Mouse (Mus musculus): Measurements from ENCODE around the gene Cyp4a10. TPM values are rescaled to one million over a fixed set of nuclear protein-coding genes. Genes with fewer than 3 reads are reported as not detected.

Cyp4a10 gene
- polyA plus RNA-seq, 1 experiment: not detected

DNA sequence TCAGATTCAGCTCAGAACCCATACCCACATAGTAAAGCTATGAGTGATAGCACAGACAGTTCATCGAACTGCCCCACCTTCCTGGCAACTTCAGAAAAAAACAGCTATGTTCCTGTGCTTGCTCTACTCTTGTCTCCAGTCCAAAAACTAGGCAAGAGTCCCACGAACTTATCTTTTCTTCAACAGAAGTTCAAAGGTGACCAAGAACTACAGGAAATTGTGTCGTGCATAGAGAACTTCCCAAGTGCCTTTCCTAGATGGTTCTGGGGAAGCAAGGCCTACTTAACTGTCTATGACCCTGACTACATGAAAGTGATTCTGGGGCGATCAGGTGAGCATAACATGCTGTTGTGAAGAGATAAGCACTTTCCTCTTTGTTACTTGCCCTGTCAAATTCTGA is 1.4 kb downstream of the Cyp4a10 start:
- Histone ChIP-seq H3K4me2 (ENCODE audit: low read depth) (no peak overlapping the region), H3K4me3 (no peak overlapping the region), H3ac (ENCODE audit: control insufficient read depth, insufficient read length) (no peak overlapping the region), H3K36me3 (ENCODE audit: control insufficient read depth, insufficient read depth) (no peaks in the 10 kb centered on the region), H3K79me2 (ENCODE audit: control insufficient read depth, insufficient read depth) (no peaks in the 10 kb centered on the region), H3K27me3 (ENCODE audit: control insufficient read depth, insufficient read depth, insufficient read length) (no peaks in the 10 kb centered on the region)
- TF ChIP-seq SRF (IDR thresholded peaks at IDR 0.05; ENCODE audit: control insufficient read depth, insufficient read length, low read depth) (no peak), POLR2A (IDR thresholded peaks at IDR 0.05; ENCODE audit: insufficient read length, low read depth) (no peak), TCF3 (IDR thresholded peaks at IDR 0.05; ENCODE audit: insufficient read length, low read depth) (no peak), REST (IDR thresholded peaks at IDR 0.05; ENCODE audit: insufficient read depth, insufficient read length) (no peak), POLR2AphosphoS2 (IDR thresholded peaks at IDR 0.05; ENCODE audit: insufficient read length, low read depth) (no peak), CEBPB (IDR thresholded peaks at IDR 0.05; ENCODE audit: insufficient read depth, poor library complexity, severe bottlenecking) (no peak), MYOD1 (IDR thresholded peaks at IDR 0.05; ENCODE audit: control insufficient read depth in 1 of 3, insufficient read length in 2 of 3, low read depth in 2 of 3) (no peak), USF1 (IDR thresholded peaks at IDR 0.05; ENCODE audit: low read depth) (no peak), TCF12 (IDR thresholded peaks at IDR 0.05; ENCODE audit: insufficient read depth, poor library complexity, severe bottlenecking) (no peak), MYOG (IDR thresholded peaks at IDR 0.05; ENCODE audit: control insufficient read depth in 1 of 3, insufficient read depth in 1 of 3, insufficient read length in 2 of 3, low read depth in 2 of 3) (no peak), E2F4 (IDR thresholded peaks at IDR 0.05; ENCODE audit: insufficient read depth) (no peak), MAX (IDR thresholded peaks at IDR 0.05; ENCODE audit: low read depth) (no peak)

DNA sequence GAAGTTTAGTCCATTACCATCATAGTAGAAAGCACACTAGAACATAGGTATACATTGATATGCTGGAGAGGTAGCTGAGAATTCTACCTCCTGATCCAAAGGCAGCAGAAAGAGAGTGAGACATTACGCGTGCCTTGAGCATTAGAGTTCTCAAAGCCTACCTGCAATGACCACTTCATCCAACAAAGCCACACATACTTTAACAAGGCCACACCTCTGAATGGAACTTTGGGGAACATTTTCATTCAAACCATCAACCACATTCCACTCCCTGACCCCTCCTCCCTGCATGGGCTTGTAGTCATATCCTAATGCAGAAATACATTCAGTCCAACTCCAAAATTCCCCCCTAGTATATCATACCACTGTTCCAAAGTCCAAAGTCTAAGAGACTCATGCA is 3.7 kb downstream of the Cyp4a10 start:
- Histone ChIP-seq H3K4me2 (ENCODE audit: low read depth) (no peak overlapping the region), H3K79me2 (ENCODE audit: control insufficient read depth, insufficient read depth) (no peaks in the 10 kb centered on the region), H3K4me3 (no peak overlapping the region), H3ac (ENCODE audit: control insufficient read depth, insufficient read length) (no peak overlapping the region), H3K36me3 (ENCODE audit: control insufficient read depth, insufficient read depth) (no peaks in the 10 kb centered on the region), H3K27me3 (ENCODE audit: control insufficient read depth, insufficient read depth, insufficient read length) (no peaks in the 10 kb centered on the region)
- TF ChIP-seq USF1 (IDR thresholded peaks at IDR 0.05; ENCODE audit: low read depth) (no peak), MYOD1 (IDR thresholded peaks at IDR 0.05; ENCODE audit: control insufficient read depth in 1 of 3, insufficient read length in 2 of 3, low read depth in 2 of 3) (no peak), TCF3 (IDR thresholded peaks at IDR 0.05; ENCODE audit: insufficient read length, low read depth) (no peak), SRF (IDR thresholded peaks at IDR 0.05; ENCODE audit: control insufficient read depth, insufficient read length, low read depth) (no peak), MYOG (IDR thresholded peaks at IDR 0.05; ENCODE audit: control insufficient read depth in 1 of 3, insufficient read depth in 1 of 3, insufficient read length in 2 of 3, low read depth in 2 of 3) (no peak), POLR2A (IDR thresholded peaks at IDR 0.05; ENCODE audit: insufficient read length, low read depth) (no peak), TCF12 (IDR thresholded peaks at IDR 0.05; ENCODE audit: insufficient read depth, poor library complexity, severe bottlenecking) (no peak), MAX (IDR thresholded peaks at IDR 0.05; ENCODE audit: low read depth) (no peak)

DNA sequence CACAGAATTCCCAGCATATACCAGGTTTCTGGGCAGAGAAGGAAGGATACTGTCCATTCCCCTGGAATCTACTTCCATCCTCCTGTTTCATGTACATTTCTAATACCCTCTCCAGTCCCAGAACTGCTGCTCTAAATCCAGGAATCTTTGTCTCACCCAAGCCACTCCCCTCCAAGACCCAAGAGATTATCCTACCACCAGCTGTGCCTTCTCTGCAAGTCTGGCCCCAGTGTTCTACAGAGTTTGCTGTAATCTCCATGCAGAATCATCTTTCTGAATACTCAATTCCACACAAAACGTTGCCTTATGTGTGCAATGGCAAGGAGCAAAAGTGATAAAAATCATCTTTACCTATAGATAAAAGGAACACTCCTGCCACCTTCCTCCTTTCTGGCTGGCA is 27.0 kb downstream of the Cyp4a10 start:
- Histone ChIP-seq H3K36me3 (ENCODE audit: control insufficient read depth, insufficient read depth) (no peaks in the 10 kb centered on the region), H3K4me2 (ENCODE audit: low read depth) (no peak overlapping the region), H3K27me3 (ENCODE audit: control insufficient read depth, insufficient read depth, insufficient read length) (no peaks in the 10 kb centered on the region), H3K4me3 (no peak overlapping the region), H3K79me2 (ENCODE audit: control insufficient read depth, insufficient read depth) (no peaks in the 10 kb centered on the region), H3ac (ENCODE audit: control insufficient read depth, insufficient read length) (no peak overlapping the region)
- no peak for TF ChIP-seq REST (IDR thresholded peaks at IDR 0.05; ENCODE audit: insufficient read depth, insufficient read length)
- no peak for TF ChIP-seq POLR2AphosphoS2 (IDR thresholded peaks at IDR 0.05; ENCODE audit: insufficient read length, low read depth)
- no peak for TF ChIP-seq MYOD1 (IDR thresholded peaks at IDR 0.05; ENCODE audit: control insufficient read depth in 1 of 3, insufficient read length in 2 of 3, low read depth in 2 of 3)
- TF ChIP-seq POLR2A (IDR thresholded peaks at IDR 0.05; ENCODE audit: insufficient read length, low read depth): no peak
- TF ChIP-seq TCF3 (IDR thresholded peaks at IDR 0.05; ENCODE audit: insufficient read length, low read depth): no peak
- no peak for TF ChIP-seq MAX (IDR thresholded peaks at IDR 0.05; ENCODE audit: low read depth)
- TF ChIP-seq MYOG (IDR thresholded peaks at IDR 0.05; ENCODE audit: control insufficient read depth in 1 of 3, insufficient read depth in 1 of 3, insufficient read length in 2 of 3, low read depth in 2 of 3): no peak
- TF ChIP-seq E2F4 (IDR thresholded peaks at IDR 0.05; ENCODE audit: insufficient read depth): no peak

DNA sequence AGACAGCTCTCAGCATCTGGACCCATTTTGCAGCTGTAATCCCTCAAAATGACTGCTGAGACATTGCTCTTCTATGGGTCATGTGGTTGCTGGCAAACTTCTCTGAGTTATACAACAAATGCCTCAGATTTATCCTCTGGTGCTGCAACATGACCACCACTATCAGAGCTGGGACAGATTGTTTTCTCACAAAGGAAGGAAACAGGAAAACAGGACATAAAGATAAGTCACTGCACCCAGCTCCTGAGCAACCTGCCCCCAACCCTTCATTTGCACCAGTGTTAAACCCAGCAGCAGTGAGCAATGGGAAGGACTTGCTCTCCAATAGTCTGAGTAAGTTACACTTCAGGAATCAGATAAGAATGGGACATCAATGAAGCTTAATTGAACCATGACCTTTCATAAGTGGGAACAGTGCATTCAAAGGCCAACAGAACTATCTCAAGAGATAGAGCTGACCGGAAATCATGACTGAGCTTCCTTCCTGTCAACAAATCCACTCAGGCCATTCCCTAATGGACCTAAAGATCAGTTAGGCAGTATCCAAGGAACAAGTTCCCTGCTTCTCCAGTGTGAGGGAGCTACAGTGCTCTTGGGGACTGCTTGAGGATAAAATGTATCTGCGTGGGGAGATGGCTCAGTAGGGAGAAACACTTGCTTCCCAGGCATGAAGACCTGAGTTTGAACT is 28.2 kb downstream of the Cyp4a10 start:
- no peaks in the 10 kb centered on the region for H3K79me2 ChIP-seq (ENCODE audit: control insufficient read depth, insufficient read depth)
- TF ChIP-seq MYOG (IDR thresholded peaks at IDR 0.05; ENCODE audit: control insufficient read depth in 1 of 3, insufficient read depth in 1 of 3, insufficient read length in 2 of 3, low read depth in 2 of 3) (no peak), POLR2AphosphoS2 (IDR thresholded peaks at IDR 0.05; ENCODE audit: insufficient read length, low read depth) (no peak), E2F4 (IDR thresholded peaks at IDR 0.05; ENCODE audit: insufficient read depth) (no peak), CEBPB (IDR thresholded peaks at IDR 0.05; ENCODE audit: insufficient read depth, poor library complexity, severe bottlenecking) (no peak), USF1 (IDR thresholded peaks at IDR 0.05; ENCODE audit: low read depth) (no peak), TCF3 (IDR thresholded peaks at IDR 0.05; ENCODE audit: insufficient read length, low read depth) (no peak), SRF (IDR thresholded peaks at IDR 0.05; ENCODE audit: control insufficient read depth, insufficient read length, low read depth) (no peak), MYOD1 (IDR thresholded peaks at IDR 0.05; ENCODE audit: control insufficient read depth in 1 of 3, insufficient read length in 2 of 3, low read depth in 2 of 3) (no peak), POLR2A (IDR thresholded peaks at IDR 0.05; ENCODE audit: insufficient read length, low read depth) (no peak), MAX (IDR thresholded peaks at IDR 0.05; ENCODE audit: low read depth) (no peak)
- no peak overlapping the region for H3ac ChIP-seq (ENCODE audit: control insufficient read depth, insufficient read length)
- no peaks in the 10 kb centered on the region for H3K36me3 ChIP-seq (ENCODE audit: control insufficient read depth, insufficient read depth)
- no peak overlapping the region for H3K4me3 ChIP-seq
- no peaks in the 10 kb centered on the region for H3K27me3 ChIP-seq (ENCODE audit: control insufficient read depth, insufficient read depth, insufficient read length)
- H3K4me2 ChIP-seq (ENCODE audit: low read depth): no peak overlapping the region

DNA sequence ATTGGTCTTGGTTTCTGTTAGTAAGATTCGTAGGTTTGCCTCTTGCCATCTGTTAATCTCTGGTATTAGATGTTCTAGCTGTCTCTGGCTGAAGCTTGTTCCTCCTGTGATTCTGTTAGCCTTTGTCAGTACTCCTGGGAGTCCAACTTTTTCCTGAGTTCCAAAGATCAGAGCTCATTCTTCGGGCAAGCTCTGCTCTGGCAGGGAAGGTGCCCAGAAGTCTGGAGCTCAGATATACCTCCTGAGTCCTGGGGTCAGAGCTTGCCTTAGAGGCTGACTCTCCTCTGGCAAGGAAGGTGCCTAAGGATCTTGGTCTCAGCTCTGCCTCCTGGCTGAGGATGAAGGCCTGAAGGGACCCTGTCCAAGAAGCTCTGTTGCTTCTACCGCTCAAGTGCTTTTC is 34.7 kb downstream of the Cyp4a10 start:
- TF ChIP-seq POLR2A (IDR thresholded peaks at IDR 0.05; ENCODE audit: insufficient read length, low read depth): no peak
- no peak for TF ChIP-seq SRF (IDR thresholded peaks at IDR 0.05; ENCODE audit: control insufficient read depth, insufficient read length, low read depth)
- no peak for TF ChIP-seq POLR2AphosphoS2 (IDR thresholded peaks at IDR 0.05; ENCODE audit: insufficient read length, low read depth)
- no peak for TF ChIP-seq REST (IDR thresholded peaks at IDR 0.05; ENCODE audit: insufficient read depth, insufficient read length)
- no peak for TF ChIP-seq MYOD1 (IDR thresholded peaks at IDR 0.05; ENCODE audit: control insufficient read depth in 1 of 3, insufficient read length in 2 of 3, low read depth in 2 of 3)
- no peak for TF ChIP-seq MAX (IDR thresholded peaks at IDR 0.05; ENCODE audit: low read depth)
- no peak for TF ChIP-seq TCF12 (IDR thresholded peaks at IDR 0.05; ENCODE audit: insufficient read depth, poor library complexity, severe bottlenecking)
- TF ChIP-seq CEBPB (IDR thresholded peaks at IDR 0.05; ENCODE audit: insufficient read depth, poor library complexity, severe bottlenecking): no peak
- no peak for TF ChIP-seq USF1 (IDR thresholded peaks at IDR 0.05; ENCODE audit: low read depth)
- TF ChIP-seq TCF3 (IDR thresholded peaks at IDR 0.05; ENCODE audit: insufficient read length, low read depth): no peak
- no peak for TF ChIP-seq MYOG (IDR thresholded peaks at IDR 0.05; ENCODE audit: control insufficient read depth in 1 of 3, insufficient read depth in 1 of 3, insufficient read length in 2 of 3, low read depth in 2 of 3)
- no peaks in the 10 kb centered on the region for H3K79me2 ChIP-seq (ENCODE audit: control insufficient read depth, insufficient read depth)
- no peak overlapping the region for H3K4me2 ChIP-seq (ENCODE audit: low read depth)
- no peaks in the 10 kb centered on the region for H3K27me3 ChIP-seq (ENCODE audit: control insufficient read depth, insufficient read depth, insufficient read length)
- H3ac ChIP-seq (ENCODE audit: control insufficient read depth, insufficient read length): no peak overlapping the region
- no peak overlapping the region for H3K4me3 ChIP-seq
- no peaks in the 10 kb centered on the region for H3K36me3 ChIP-seq (ENCODE audit: control insufficient read depth, insufficient read depth)

Measured in myocyte (in vitro differentiated cells).